Mouse (Mus musculus): ENCODE data around the gene Oxld1. TPM values are rescaled to one million over a fixed set of nuclear protein-coding genes. Genes with fewer than 3 reads are reported as not detected.

The Oxld1 gene
- 10.8 and 15.8 TPM in 2 replicates for polyA plus RNA-seq (2015; fragmentation: Nextera tagmentation; extraction: Ambion mirVana)

DNA sequence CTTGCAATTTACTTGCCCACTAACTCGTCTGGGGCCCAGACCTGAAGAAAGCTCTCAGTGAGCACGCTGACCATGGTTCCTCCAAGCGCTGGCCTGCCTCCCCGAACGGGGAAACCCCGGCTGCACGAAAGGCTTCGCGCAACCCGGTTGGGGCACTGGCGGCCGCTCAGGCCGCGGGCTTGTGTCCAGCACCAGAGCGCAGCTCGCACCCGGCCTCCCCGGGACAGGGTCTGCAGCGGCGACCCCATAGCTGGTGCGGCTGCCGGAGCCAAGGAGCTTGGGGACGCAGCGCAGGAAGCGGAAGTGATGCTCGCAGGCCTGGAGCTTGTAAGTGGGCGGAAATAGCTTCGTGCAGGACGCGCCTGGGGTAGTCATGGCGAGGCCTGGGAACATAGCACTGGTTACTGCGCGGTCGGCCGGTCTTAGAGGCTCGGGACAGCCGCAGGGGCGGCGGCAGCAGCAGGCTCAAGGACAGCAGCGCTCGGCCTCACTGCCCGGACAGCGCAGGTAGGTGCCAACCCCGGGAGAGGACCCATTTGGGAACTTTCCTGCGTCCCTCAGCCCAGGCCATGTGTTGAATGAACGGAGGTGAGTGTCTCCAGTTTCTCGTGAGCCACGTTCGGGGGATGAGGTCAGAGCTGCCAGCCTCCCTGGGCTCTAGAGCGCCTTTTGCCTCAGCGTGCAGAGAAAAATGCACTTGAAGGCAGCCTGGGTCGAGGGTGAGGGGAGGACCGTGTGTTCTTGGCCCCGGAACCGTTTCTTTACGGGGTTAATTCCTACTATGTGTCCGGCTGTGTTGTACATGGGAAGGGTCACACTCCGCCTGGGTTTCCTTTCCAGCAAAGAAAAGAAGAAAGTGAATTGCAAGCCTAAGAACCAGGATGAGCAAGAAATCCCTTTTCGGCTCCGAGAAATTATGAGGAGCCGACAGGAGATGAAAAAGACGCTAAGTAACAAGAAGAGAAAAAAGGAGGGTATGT lies at the start of gene Oxld1, which contains the start of gene Ccdc137:
Gene Oxld1, minus strand, starts transcription at position 297 of the 980 bp plus-strand sequence.
Gene Ccdc137, plus strand, starts transcription at position 344 of the 980 bp plus-strand sequence.
- Histone ChIP-seq H3K4me2 (ENCODE audit: low read length) (peak within 1 kb of the TSS; percentile 93), H3K27ac (ENCODE audit: low read depth, low read length) (peak within 1 kb of the TSS; percentile 86), H3K9ac (ENCODE audit: low read depth, low read length) (peak within 1 kb of the TSS; percentile 98), H3K36me3 (ENCODE audit: control insufficient read depth, insufficient read depth, low read length) (peaks cover 8% of the 10 kb centered on the region; the same call in 1 of the 2 replicates), H3K9me3 (ENCODE audit: control insufficient read depth, low read length) (no peaks in the 10 kb centered on the region), H3K27me3 (replicated peaks; ENCODE audit: control insufficient read depth, insufficient read depth, low read length) (no peaks in the 10 kb centered on the region), H3K4me3 (ENCODE audit: low read length) (peak within 1 kb of the TSS; percentile 88), H3K4me1 (ENCODE audit: control insufficient read depth, insufficient read depth, low read depth, low read length) (peaks cover 18% of the 10 kb centered on the region)
- ATAC-seq, result peak; percentile 93
- 5% methylated on average over 59 of the region's 62 CpGs for WGBS

DNA sequence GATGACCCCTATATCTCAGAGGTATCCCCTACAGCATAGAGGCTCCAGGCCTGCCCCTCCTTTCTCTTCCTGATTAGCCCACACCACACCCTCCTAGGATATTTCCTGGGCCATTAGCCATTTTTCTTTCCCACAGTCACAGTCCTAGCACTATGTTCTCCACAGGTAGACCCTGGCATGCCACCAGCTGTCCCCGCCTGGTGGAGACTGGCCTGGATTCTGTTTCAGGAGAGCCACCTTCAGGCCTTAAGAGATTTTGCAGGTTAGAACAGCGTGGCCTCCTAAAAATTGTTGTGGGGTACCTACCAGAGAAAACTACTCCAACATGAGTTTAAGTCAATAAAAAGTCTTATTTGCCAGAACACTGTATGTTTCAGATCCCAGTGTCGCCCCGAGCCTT lies 49.0 kb upstream of the Oxld1 start:
- no peak for ATAC-seq
- Histone ChIP-seq H3K36me3 (ENCODE audit: control insufficient read depth, insufficient read depth, low read length) (no peaks in the 10 kb centered on the region), H3K9ac (ENCODE audit: low read depth, low read length) (no peak overlapping the region), H3K4me1 (ENCODE audit: control insufficient read depth, insufficient read depth, low read depth, low read length) (peaks cover 5% of the 10 kb centered on the region; the same call in 1 of the 2 replicates), H3K27me3 (replicated peaks; ENCODE audit: control insufficient read depth, insufficient read depth, low read length) (no peaks in the 10 kb centered on the region), H3K4me2 (ENCODE audit: low read length) (no peak overlapping the region), H3K9me3 (ENCODE audit: control insufficient read depth, low read length) (no peaks in the 10 kb centered on the region), H3K4me3 (ENCODE audit: low read length) (no peak overlapping the region), H3K27ac (ENCODE audit: low read depth, low read length) (no peak overlapping the region)
- 59% methylated on average over 4 of the region's 4 CpGs for WGBS

GRCm38 (mm10) chr11:120505661-120506060 lies 47.8 kb upstream of the Oxld1 start:
- peaks cover 5% of the 10 kb centered on the region; the same call in 1 of the 2 replicates for H3K4me1 ChIP-seq (ENCODE audit: control insufficient read depth, insufficient read depth, low read depth, low read length)
- no peak for ATAC-seq
- H3K36me3 ChIP-seq (ENCODE audit: control insufficient read depth, insufficient read depth, low read length), result no peaks in the 10 kb centered on the region
- no peak overlapping the region for H3K4me2 ChIP-seq (ENCODE audit: low read length)
- no peaks in the 10 kb centered on the region for H3K27me3 ChIP-seq (replicated peaks; ENCODE audit: control insufficient read depth, insufficient read depth, low read length)
- no peak overlapping the region for H3K27ac ChIP-seq (ENCODE audit: low read depth, low read length)
- 92% methylated on average over 3 of the region's 3 CpGs for WGBS
- H3K9ac ChIP-seq (ENCODE audit: low read depth, low read length), result no peak overlapping the region
- H3K9me3 ChIP-seq (ENCODE audit: control insufficient read depth, low read length), result no peaks in the 10 kb centered on the region
- no peak overlapping the region for H3K4me3 ChIP-seq (ENCODE audit: low read length)

- no peaks in the 10 kb centered on the region for H3K4me1 ChIP-seq (ENCODE audit: control insufficient read depth, insufficient read depth, low read depth, low read length)
- no peak overlapping the region for H3K4me2 ChIP-seq (ENCODE audit: low read length)
- no peaks in the 10 kb centered on the region for H3K9me3 ChIP-seq (ENCODE audit: control insufficient read depth, low read length)
- no peak overlapping the region for H3K27ac ChIP-seq (ENCODE audit: low read depth, low read length)
- H3K4me3 ChIP-seq (ENCODE audit: low read length), result no peak overlapping the region
- H3K36me3 ChIP-seq (ENCODE audit: control insufficient read depth, insufficient read depth, low read length), result peaks cover 8% of the 10 kb centered on the region; the same call in 1 of the 2 replicates
- ATAC-seq, result no peak
- H3K27me3 ChIP-seq (replicated peaks; ENCODE audit: control insufficient read depth, insufficient read depth, low read length), result no peaks in the 10 kb centered on the region
- no peak overlapping the region for H3K9ac ChIP-seq (ENCODE audit: low read depth, low read length)
- 90% methylated on average over 4 of the region's 4 CpGs for WGBS
Measured at GRCm38 (mm10) chr11:120501701-120502100, 43.8 kb upstream of the Oxld1 start.

DNA sequence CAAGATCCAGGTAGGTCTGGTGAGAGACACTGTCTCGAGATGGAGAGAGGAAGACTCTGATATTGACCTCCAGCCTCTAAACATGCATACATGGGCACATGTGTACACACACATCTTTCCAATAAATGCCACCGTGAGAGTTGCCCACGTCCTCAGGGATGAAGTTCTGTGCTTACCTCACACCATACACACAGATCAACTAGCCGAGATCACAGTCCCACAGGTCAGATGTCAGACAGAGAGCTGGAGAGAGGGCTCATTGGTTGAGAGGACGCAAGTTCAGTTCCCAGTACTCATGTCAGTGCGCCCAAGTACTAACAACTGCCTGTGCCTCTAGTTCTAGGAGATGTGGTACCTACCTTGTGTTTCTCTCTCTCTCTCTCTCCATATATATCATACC lies 43.1 kb upstream of the Oxld1 start:
- H3K27me3 ChIP-seq (replicated peaks; ENCODE audit: control insufficient read depth, insufficient read depth, low read length), result no peaks in the 10 kb centered on the region
- H3K9ac ChIP-seq (ENCODE audit: low read depth, low read length), result no peak overlapping the region
- no peaks in the 10 kb centered on the region for H3K4me1 ChIP-seq (ENCODE audit: control insufficient read depth, insufficient read depth, low read depth, low read length)
- WGBS, result 68% methylated on average over 6 of the region's 6 CpGs
- no peak overlapping the region for H3K4me2 ChIP-seq (ENCODE audit: low read length)
- H3K36me3 ChIP-seq (ENCODE audit: control insufficient read depth, insufficient read depth, low read length), result peaks cover 11% of the 10 kb centered on the region; the same call in 1 of the 2 replicates
- no peaks in the 10 kb centered on the region for H3K9me3 ChIP-seq (ENCODE audit: control insufficient read depth, low read length)
- H3K4me3 ChIP-seq (ENCODE audit: low read length), result no peak overlapping the region
- ATAC-seq, result no peak
- H3K27ac ChIP-seq (ENCODE audit: low read depth, low read length), result no peak overlapping the region

- no peak for ATAC-seq
- no peak overlapping the region for H3K4me2 ChIP-seq (ENCODE audit: low read length)
- H3K27ac ChIP-seq (ENCODE audit: low read depth, low read length), result no peak overlapping the region
- no peaks in the 10 kb centered on the region for H3K4me1 ChIP-seq (ENCODE audit: control insufficient read depth, insufficient read depth, low read depth, low read length)
- 22% methylated on average over 3 of the region's 3 CpGs for WGBS
- no peak overlapping the region for H3K9ac ChIP-seq (ENCODE audit: low read depth, low read length)
- no peaks in the 10 kb centered on the region for H3K9me3 ChIP-seq (ENCODE audit: control insufficient read depth, low read length)
- H3K27me3 ChIP-seq (replicated peaks; ENCODE audit: control insufficient read depth, insufficient read depth, low read length), result no peaks in the 10 kb centered on the region
- peaks cover 16% of the 10 kb centered on the region; the same call in 1 of the 2 replicates for H3K36me3 ChIP-seq (ENCODE audit: control insufficient read depth, insufficient read depth, low read length)
- no peak overlapping the region for H3K4me3 ChIP-seq (ENCODE audit: low read length)
Measured at GRCm38 (mm10) chr11:120500357-120500756, 42.5 kb upstream of the Oxld1 start.

- WGBS, result 82% methylated on average over 6 of the region's 6 CpGs
- no peaks in the 10 kb centered on the region for H3K27me3 ChIP-seq (replicated peaks; ENCODE audit: control insufficient read depth, insufficient read depth, low read length)
- no peak overlapping the region for H3K27ac ChIP-seq (ENCODE audit: low read depth, low read length)
- ATAC-seq, result no peak
- no peaks in the 10 kb centered on the region for H3K9me3 ChIP-seq (ENCODE audit: control insufficient read depth, low read length)
- no peak overlapping the region for H3K4me3 ChIP-seq (ENCODE audit: low read length)
- H3K9ac ChIP-seq (ENCODE audit: low read depth, low read length), result no peak overlapping the region
- H3K4me2 ChIP-seq (ENCODE audit: low read length), result no peak overlapping the region
- H3K4me1 ChIP-seq (ENCODE audit: control insufficient read depth, insufficient read depth, low read depth, low read length), result no peaks in the 10 kb centered on the region
- peaks cover 19% of the 10 kb centered on the region; the same call in 1 of the 2 replicates for H3K36me3 ChIP-seq (ENCODE audit: control insufficient read depth, insufficient read depth, low read length)
Measured at GRCm38 (mm10) chr11:120499894-120500293, 42.0 kb upstream of the Oxld1 start.

DNA sequence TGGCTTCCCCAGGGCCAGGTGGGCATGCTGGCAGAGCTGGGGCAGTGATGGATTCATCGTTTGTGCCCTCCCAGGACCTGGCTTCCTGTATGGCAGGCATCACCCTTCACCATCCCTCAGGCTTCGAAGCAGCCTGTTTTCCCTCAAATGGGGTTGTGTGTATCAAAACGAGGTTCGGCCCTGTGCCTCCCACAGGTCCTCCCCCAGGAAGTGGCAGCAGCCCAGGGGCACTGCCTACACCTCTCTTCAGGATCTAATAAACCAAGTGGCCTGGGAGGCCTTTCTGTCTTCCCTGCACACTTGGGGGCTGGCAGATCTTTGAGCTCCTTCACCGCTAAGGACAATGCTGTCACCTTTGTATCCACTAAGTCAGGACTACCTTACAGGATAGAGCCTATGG lies 41.0 kb upstream of the Oxld1 start:
- no peak overlapping the region for H3K9ac ChIP-seq (ENCODE audit: low read depth, low read length)
- ATAC-seq, result no peak
- no peak overlapping the region for H3K4me3 ChIP-seq (ENCODE audit: low read length)
- 88% methylated on average over 5 of the region's 5 CpGs for WGBS
- H3K4me1 ChIP-seq (ENCODE audit: control insufficient read depth, insufficient read depth, low read depth, low read length), result no peaks in the 10 kb centered on the region
- H3K4me2 ChIP-seq (ENCODE audit: low read length), result no peak overlapping the region
- no peaks in the 10 kb centered on the region for H3K9me3 ChIP-seq (ENCODE audit: control insufficient read depth, low read length)
- peaks cover 19% of the 10 kb centered on the region; the same call in 1 of the 2 replicates for H3K36me3 ChIP-seq (ENCODE audit: control insufficient read depth, insufficient read depth, low read length)
- no peak overlapping the region for H3K27ac ChIP-seq (ENCODE audit: low read depth, low read length)
- H3K27me3 ChIP-seq (replicated peaks; ENCODE audit: control insufficient read depth, insufficient read depth, low read length), result no peaks in the 10 kb centered on the region

- H3K9ac ChIP-seq (ENCODE audit: low read depth, low read length), result no peak overlapping the region
- peaks cover 19% of the 10 kb centered on the region; the same call in 1 of the 2 replicates for H3K36me3 ChIP-seq (ENCODE audit: control insufficient read depth, insufficient read depth, low read length)
Measured at GRCm38 (mm10) chr11:120498226-120498625, 40.4 kb upstream of the Oxld1 start.

More at GRCm38 (mm10) chr11:120498226-120498625, 40.4 kb upstream of the Oxld1 start:
- no peak for ATAC-seq
- no peaks in the 10 kb centered on the region for H3K9me3 ChIP-seq (ENCODE audit: control insufficient read depth, low read length)
- H3K27me3 ChIP-seq (replicated peaks; ENCODE audit: control insufficient read depth, insufficient read depth, low read length), result no peaks in the 10 kb centered on the region
- H3K4me2 ChIP-seq (ENCODE audit: low read length), result no peak overlapping the region
- no peak overlapping the region for H3K4me3 ChIP-seq (ENCODE audit: low read length)
- no peak overlapping the region for H3K27ac ChIP-seq (ENCODE audit: low read depth, low read length)
- 94% methylated on average over 12 of the region's 12 CpGs for WGBS
- peaks cover 5% of the 10 kb centered on the region for H3K4me1 ChIP-seq (ENCODE audit: control insufficient read depth, insufficient read depth, low read depth, low read length)
